In the genomic region with DNA sequence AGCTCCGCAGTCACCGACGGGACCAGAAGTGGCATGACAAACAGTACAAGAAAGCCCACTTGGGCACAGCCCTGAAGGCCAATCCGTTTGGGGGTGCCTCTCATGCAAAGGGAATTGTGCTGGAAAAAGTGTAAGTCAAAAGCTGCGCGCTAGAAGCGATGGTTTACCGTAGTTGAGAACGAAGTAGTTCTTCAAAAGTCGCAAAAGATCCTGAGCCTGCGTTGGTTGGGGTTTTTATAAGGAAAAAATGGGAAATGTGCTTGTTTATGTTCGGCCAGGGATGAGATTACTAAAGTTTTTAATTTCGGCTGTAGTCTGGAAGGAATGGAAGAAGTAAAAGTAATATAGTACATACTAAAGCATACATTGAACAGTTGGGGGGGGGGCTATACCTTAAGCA, we compare ENCODE assay signal across 9 mouse cellular contexts. TPM values are rescaled to one million over a fixed set of nuclear protein-coding genes. Genes with fewer than 3 reads are reported as not detected.
DNase-seq lines count a peak whose midpoint lies in the region; ATAC-seq and TF ChIP-seq lines count a peak whose summit lies in the region.
"Not testable (repeated sequence)": the region's sequence is repeated elsewhere in the genome, so short reads cannot be mapped to it uniquely, and the experiment has no call there.
"Had no signal": no experiment of that assay in that cellular context is flagged by ENCODE, and none has a peak within 500 bp of the region (broad histone marks: within the 10 kb centered on the region; RNA-seq: fewer than 3 reads in every experiment).

No protein-coding gene starts in this region.

- not testable (repeated sequence) for DNase-seq in G1E (ENCODE audit: low spot score); gastrocnemius, adult 2 months; hindbrain, embryonic 14.5 days (ENCODE audit: low spot score); layer of hippocampus, adult 2 months (ENCODE audit: low spot score in 2 of 2)

- peak overlapping the region; percentile 64 for H3K4me2 ChIP-seq in embryonic facial prominence, embryonic 12.5 days (replicated peaks)
- peak overlapping the region; percentile 85 for H3K4me2 ChIP-seq in hindbrain, embryonic 14.5 days (replicated peaks)
- H3K4me2 ChIP-seq in liver, embryonic 16.5 days (ENCODE audit: low read depth, low read length), result peak overlapping the region; percentile 75
- peak overlapping the region; percentile 63 for H3K4me2 ChIP-seq in midbrain, embryonic 15.5 days
- peak overlapping the region; percentile 78 for H3K4me2 ChIP-seq in stomach, embryonic 14.5 days (replicated peaks; ENCODE audit: low read depth, low read length)

- not testable (repeated sequence) for TF ChIP-seq CTCF in G1E (IDR thresholded peaks at IDR 0.05; ENCODE audit: low read depth, low read length); gastrocnemius, adult 2 months (IDR thresholded peaks at IDR 0.05); layer of hippocampus, adult 2 months (conservative IDR thresholded peaks at IDR 0.05)

- peak overlapping the region; percentile 93 for H3K9ac ChIP-seq in embryonic facial prominence, embryonic 12.5 days
- H3K9ac ChIP-seq in hindbrain, embryonic 14.5 days, result peak overlapping the region; percentile 81
- H3K9ac ChIP-seq in liver, embryonic 16.5 days (ENCODE audit: low read depth, low read length), result peak overlapping the region; percentile 95
- peak overlapping the region; percentile 83 for H3K9ac ChIP-seq in midbrain, embryonic 15.5 days
- peak overlapping the region; percentile 83 for H3K9ac ChIP-seq in stomach, embryonic 14.5 days (replicated peaks; ENCODE audit: low read depth, low read length)

- not testable (repeated sequence) for H3K9me3 ChIP-seq in G1E (replicated peaks); embryonic facial prominence, embryonic 12.5 days; hindbrain, embryonic 14.5 days (ENCODE audit: control insufficient read depth, low read length); liver, embryonic 16.5 days (replicated peaks; ENCODE audit: control insufficient read depth, low read length); midbrain, embryonic 15.5 days; stomach, embryonic 14.5 days (ENCODE audit: control insufficient read depth, low read depth, low read length)

- H3K36me3 ChIP-seq in G1E (replicated peaks), result peaks cover 31% of the 10 kb centered on the region
- H3K36me3 ChIP-seq in embryonic facial prominence, embryonic 12.5 days, result peaks cover 35% of the 10 kb centered on the region
- peaks cover 39% of the 10 kb centered on the region for H3K36me3 ChIP-seq in hindbrain, embryonic 14.5 days (replicated peaks; ENCODE audit: control insufficient read depth, insufficient read depth)
- peaks cover 19% of the 10 kb centered on the region for H3K36me3 ChIP-seq in liver, embryonic 16.5 days (ENCODE audit: control insufficient read depth, insufficient read depth)
- peaks cover 28% of the 10 kb centered on the region for H3K36me3 ChIP-seq in midbrain, embryonic 15.5 days (replicated peaks)
- peaks cover 27% of the 10 kb centered on the region for H3K36me3 ChIP-seq in stomach, embryonic 14.5 days (ENCODE audit: control insufficient read depth, insufficient read depth, low read length)

- peaks cover 39% of the 10 kb centered on the region for H3K4me1 ChIP-seq in G1E (ENCODE audit: insufficient read depth, low read depth, low read length)
- not testable (repeated sequence) for H3K4me1 ChIP-seq in embryonic facial prominence, embryonic 12.5 days; hindbrain, embryonic 14.5 days (replicated peaks; ENCODE audit: control insufficient read depth, insufficient read depth, low read length); stomach, embryonic 14.5 days (ENCODE audit: control insufficient read depth, insufficient read depth, low read length)
- H3K4me1 ChIP-seq in liver, embryonic 16.5 days (ENCODE audit: control insufficient read depth, low read depth, low read length), result peaks cover 14% of the 10 kb centered on the region
- peaks cover 10% of the 10 kb centered on the region for H3K4me1 ChIP-seq in midbrain, embryonic 15.5 days

- intact Hi-C loops in gastrocnemius, adult 2 months (cut with DNase I), result loop anchor here (10.0 kb wide), 1 partner anchor 301 kb away; a partner anchor contains a TSS

- not testable (repeated sequence) for H3K27me3 ChIP-seq in G1E (ENCODE audit: insufficient read depth, low read length); embryonic facial prominence, embryonic 12.5 days; hindbrain, embryonic 14.5 days (ENCODE audit: control insufficient read depth, insufficient read depth, low read length); liver, embryonic 16.5 days (ENCODE audit: control insufficient read depth, insufficient read depth, low read depth, low read length); midbrain, embryonic 15.5 days (replicated peaks); stomach, embryonic 14.5 days (ENCODE audit: control insufficient read depth, insufficient read depth, low read length)

- H3K27ac ChIP-seq in embryonic facial prominence, embryonic 12.5 days, result not testable (repeated sequence)
- peak overlapping the region; percentile 97 for H3K27ac ChIP-seq in gastrocnemius, adult 2 months
- peak overlapping the region; percentile 75; the same call in 1 of the 2 replicates for H3K27ac ChIP-seq in hindbrain, embryonic 14.5 days
- peak overlapping the region; percentile 99 for H3K27ac ChIP-seq in layer of hippocampus, adult 2 months
- peak overlapping the region; percentile 85 for H3K27ac ChIP-seq in liver, embryonic 16.5 days (ENCODE audit: low read length)
- peak overlapping the region; percentile 81 for H3K27ac ChIP-seq in midbrain, embryonic 15.5 days
- H3K27ac ChIP-seq in stomach, embryonic 14.5 days (ENCODE audit: low read length), result peak overlapping the region; percentile 55; the same call in 1 of the 2 replicates

- ATAC-seq in G1E (ENCODE audit: extremely low read depth, insufficient number of reproducible peaks, low FRiP score, poor library complexity, severe bottlenecking); embryonic facial prominence, embryonic 12.5 days (ENCODE audit: insufficient number of reproducible peaks, insufficient read depth, low FRiP score, low TSS enrichment); hindbrain, embryonic 14.5 days (ENCODE audit: low FRiP score); liver, embryonic 16.5 days (ENCODE audit: low read depth); midbrain, embryonic 15.5 days (replicated peaks); stomach, embryonic 14.5 days (ENCODE audit: insufficient number of reproducible peaks, insufficient read depth, low FRiP score, low read depth): not testable (repeated sequence)

- WGBS in embryonic facial prominence, embryonic 12.5 days, result 2% methylated on average over 13 of the region's 13 CpGs
- 2% methylated on average over 13 of the region's 13 CpGs for WGBS in hindbrain, embryonic 14.5 days
- WGBS in liver, embryonic 16.5 days (ENCODE audit: insufficient replicate concordance), result under 1% methylated on average over 13 of the region's 13 CpGs
- WGBS in midbrain, embryonic 15.5 days, result under 1% methylated on average over 13 of the region's 13 CpGs
- under 1% methylated on average over 13 of the region's 13 CpGs for WGBS in stomach, embryonic 14.5 days

- H3K4me3 ChIP-seq in G1E (ENCODE audit: low read depth, low read length), result peak overlapping the region; percentile 89
- H3K4me3 ChIP-seq in embryonic facial prominence, embryonic 12.5 days, result peak overlapping the region; percentile 84
- peak overlapping the region; percentile 95 for H3K4me3 ChIP-seq in gastrocnemius, adult 2 months
- H3K4me3 ChIP-seq in hindbrain, embryonic 14.5 days (replicated peaks; ENCODE audit: low read length), result peak overlapping the region; percentile 76
- peak overlapping the region; percentile 99 for H3K4me3 ChIP-seq in layer of hippocampus, adult 2 months
- H3K4me3 ChIP-seq in liver, embryonic 16.5 days (ENCODE audit: low read depth, low read length), result peak overlapping the region; percentile 97
- H3K4me3 ChIP-seq in midbrain, embryonic 15.5 days, result peak overlapping the region; percentile 96
- peak overlapping the region; percentile 62 for H3K4me3 ChIP-seq in stomach, embryonic 14.5 days (ENCODE audit: low read depth, low read length)

RNA-seq across cellular contexts. Expression of a gene that starts 0.9 kb away (rescaled TPM):
- total RNA-seq in G1E (2014; fragmentation: Nextera tagmentation), result 1,211 and 1,212 TPM in 2 replicates
- 1,261 and 1,383 TPM in 2 replicates for total RNA-seq in G1E (2017)
- polyA plus RNA-seq in G1E (2012), result 1,781 and 2,693 TPM in 2 replicates
- polyA plus RNA-seq in embryonic facial prominence, embryonic 12.5 days (2016; fragmentation: Nextera tagmentation; extraction: Ambion mirVana), result 232 and 260 TPM in 2 replicates
- 100 to 1,000 TPM; 179 to 231 TPM for total RNA-seq in gastrocnemius, adult 2 months (2021)
- polyA plus RNA-seq in hindbrain, embryonic 14.5 days (2014; fragmentation: Nextera tagmentation; extraction: Ambion mirVana), result 132 and 156 TPM in 2 replicates
- 100 to 1,000 TPM; 227 to 254 TPM for total RNA-seq in layer of hippocampus, adult 2 months (2021)
- polyA plus RNA-seq in liver, embryonic 16.5 days (2015; fragmentation: Nextera tagmentation; extraction: Ambion mirVana), result 84.9 and 126 TPM in 2 replicates
- 80.5 and 98.8 TPM in 2 replicates for polyA plus RNA-seq in midbrain, embryonic 15.5 days (2015; fragmentation: Nextera tagmentation; extraction: Ambion mirVana)
- 347 and 350 TPM in 2 replicates for polyA plus RNA-seq in stomach, embryonic 14.5 days (2014; fragmentation: Nextera tagmentation; extraction: Ambion mirVana)

RNA-seq across cellular contexts. Expression of a gene that starts 18.5 kb away (rescaled TPM):
- total RNA-seq in G1E (2014; fragmentation: Nextera tagmentation) (not detected in 2 replicates), G1E (2017) (not detected in 2 replicates)
- polyA plus RNA-seq in G1E (2012), result not detected in 2 replicates
- 1.8 and 3.1 TPM in 2 replicates for polyA plus RNA-seq in embryonic facial prominence, embryonic 12.5 days (2016; fragmentation: Nextera tagmentation; extraction: Ambion mirVana)
- total RNA-seq in gastrocnemius, adult 2 months (2021), result not detected
- 0.76 and 0.98 TPM in 2 replicates for polyA plus RNA-seq in hindbrain, embryonic 14.5 days (2014; fragmentation: Nextera tagmentation; extraction: Ambion mirVana)
- 1 to 10 TPM; 3.1 TPM for total RNA-seq in layer of hippocampus, adult 2 months (2021)
- 0.13 and 0.14 TPM in 2 replicates for polyA plus RNA-seq in liver, embryonic 16.5 days (2015; fragmentation: Nextera tagmentation; extraction: Ambion mirVana)
- polyA plus RNA-seq in midbrain, embryonic 15.5 days (2015; fragmentation: Nextera tagmentation; extraction: Ambion mirVana), result 0.28 and 0.88 TPM in 2 replicates
- not detected in 2 replicates for polyA plus RNA-seq in stomach, embryonic 14.5 days (2014; fragmentation: Nextera tagmentation; extraction: Ambion mirVana)
- total RNA-seq: common myeloid progenitor, adult 5-6 weeks had no signal
